Comparison of ENCODE assay signal across 8 mouse cellular contexts in the genomic region with DNA sequence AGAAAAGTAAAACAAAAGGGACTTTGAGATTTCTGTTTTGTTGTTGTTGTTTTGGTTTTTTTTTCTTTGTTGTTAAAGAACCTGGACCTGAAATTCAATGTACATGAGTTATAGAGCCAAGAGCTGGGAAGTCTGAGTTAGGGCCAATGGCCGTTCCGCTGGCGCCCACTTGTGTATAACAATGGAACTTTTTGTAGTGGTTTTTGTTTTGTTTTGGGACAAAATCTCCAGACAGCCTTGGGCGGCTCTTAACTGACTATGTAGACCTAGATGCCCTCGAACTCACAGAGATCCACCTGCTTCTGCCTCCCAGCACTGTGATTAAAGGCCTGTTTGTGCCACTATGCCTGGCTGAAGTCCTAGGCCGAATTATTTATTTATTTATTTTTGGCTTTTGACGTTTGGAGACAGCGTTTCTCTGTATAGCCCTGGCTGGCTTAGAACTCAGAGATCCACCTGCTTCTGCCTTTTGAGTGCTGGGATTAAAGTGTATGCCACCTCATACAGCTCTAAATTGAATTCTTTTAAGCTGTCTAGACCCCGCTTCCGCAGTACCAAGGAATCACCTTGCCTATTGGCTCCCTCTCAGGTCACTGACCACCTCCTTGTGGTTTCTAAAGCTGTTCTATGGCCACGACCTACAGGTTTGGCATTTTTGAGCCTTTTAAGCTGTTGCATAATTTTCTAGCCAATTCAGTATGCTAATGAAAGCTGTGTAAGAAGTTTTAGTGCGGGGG. TPM values are rescaled to one million over a fixed set of nuclear protein-coding genes. Genes with fewer than 3 reads are reported as not detected.
A peak's percentile ranks its signal among the peaks of the same experiment; 100 is the strongest.
DNase-seq lines count a peak whose midpoint lies in the region; ATAC-seq and TF ChIP-seq lines count a peak whose summit lies in the region.

No protein-coding gene starts in this region.

- H3K9ac ChIP-seq in intestine, postnatal 0 days (ENCODE audit: low read depth, low read length) = 0 out of 2 replicates have a peak overlapping the region, but pooled peaks have one; percentile 22
- H3K9ac ChIP-seq in liver, embryonic 13.5 days = peak overlapping the region; percentile 62

- peak overlapping the region; percentile 61 for H3K4me2 ChIP-seq in intestine, postnatal 0 days (replicated peaks; ENCODE audit: low read depth)
- peak overlapping the region; percentile 55 for H3K4me2 ChIP-seq in liver, embryonic 13.5 days

- H3K9me3 ChIP-seq in G1E (replicated peaks) = no peaks in the 10 kb centered on the region
- no peaks in the 10 kb centered on the region for H3K9me3 ChIP-seq in intestine, postnatal 0 days (ENCODE audit: control insufficient read depth)
- no peaks in the 10 kb centered on the region for H3K9me3 ChIP-seq in liver, embryonic 13.5 days (replicated peaks)

- peaks cover 22% of the 10 kb centered on the region for H3K36me3 ChIP-seq in G1E (replicated peaks)
- H3K36me3 ChIP-seq in intestine, postnatal 0 days (ENCODE audit: control insufficient read depth, insufficient read depth) = peaks cover 6% of the 10 kb centered on the region; the same call in 1 of the 2 replicates
- H3K36me3 ChIP-seq in liver, embryonic 13.5 days = 0 out of 2 replicates have a peak, but pooled peaks cover 1% of the 10 kb centered on the region

- WGBS in intestine, postnatal 0 days = 43% methylated on average over 12 of the region's 12 CpGs
- WGBS in liver, embryonic 13.5 days (ENCODE audit: insufficient replicate concordance) = 30% methylated on average over 12 of the region's 12 CpGs

- peaks cover 33% of the 10 kb centered on the region for H3K4me1 ChIP-seq in G1E (ENCODE audit: insufficient read depth, low read depth, low read length)
- no peaks in the 10 kb centered on the region for H3K4me1 ChIP-seq in intestine, postnatal 0 days (replicated peaks; ENCODE audit: control insufficient read depth, insufficient read depth, low read length)
- H3K4me1 ChIP-seq in liver, embryonic 13.5 days (replicated peaks) = peaks cover 26% of the 10 kb centered on the region

- H3K4me3 ChIP-seq in G1E (ENCODE audit: low read depth, low read length) = peak overlapping the region; percentile 52; the same call in 1 of the 2 replicates
- peak overlapping the region; percentile 36 for H3K4me3 ChIP-seq in intestine, postnatal 0 days (ENCODE audit: low read depth, low read length)
- H3K4me3 ChIP-seq in liver, embryonic 13.5 days (replicated peaks) = peak overlapping the region; percentile 38

- peaks cover 15% of the 10 kb centered on the region for H3K27me3 ChIP-seq in G1E (ENCODE audit: insufficient read depth, low read length)
- no peaks in the 10 kb centered on the region for H3K27me3 ChIP-seq in intestine, postnatal 0 days (replicated peaks; ENCODE audit: control insufficient read depth, insufficient read depth, low read length)
- H3K27me3 ChIP-seq in liver, embryonic 13.5 days = no peaks in the 10 kb centered on the region

- peak; percentile 93 for DNase-seq in 3T3-L1 (ENCODE audit: low read depth, low spot score)
- DNase-seq in G1E (ENCODE audit: low spot score) = peak; percentile 40
- DNase-seq in cerebellum, adult 9-11 months = peak; percentile 30
- peak; percentile 47 for DNase-seq in liver, embryonic 13.5 days
- DNase-seq in natural killer cell, adult 2 months (ENCODE audit: low spot score in 2 of 2) = peak; percentile 49 to 65
- peak; percentile 35 to 50 for DNase-seq in thymus, postnatal 36 days

- no peak; the same call in 1 of the 2 replicates for ATAC-seq in G1E (ENCODE audit: extremely low read depth, insufficient number of reproducible peaks, low FRiP score, poor library complexity, severe bottlenecking)
- peak; percentile 28; the same call in 1 of the 2 replicates for ATAC-seq in granulocyte monocyte progenitor cell, adult 5-6 weeks (replicated peaks; ENCODE audit: poor library complexity, severe bottlenecking)
- ATAC-seq in intestine, postnatal 0 days = no peak
- no peak for ATAC-seq in liver, embryonic 13.5 days (ENCODE audit: low read depth)

- TF ChIP-seq CTCF in G1E (IDR thresholded peaks at IDR 0.05; ENCODE audit: low read depth, low read length) = peak; percentile 63
- TF ChIP-seq CTCF in intestine, postnatal 0 days (IDR thresholded peaks at IDR 0.05; ENCODE audit: low read depth) = peak; percentile 76

- no peak overlapping the region for H3K27ac ChIP-seq in intestine, postnatal 0 days (ENCODE audit: low read depth, low read length)
- no peak overlapping the region for H3K27ac ChIP-seq in liver, embryonic 13.5 days

RNA-seq across cellular contexts. Expression of a gene that starts 1.7 kb away (rescaled TPM):
- total RNA-seq in G1E (2014; fragmentation: Nextera tagmentation) = 30.3 and 31.7 TPM in 2 replicates
- total RNA-seq in G1E (2017) = 30.1 and 30.9 TPM in 2 replicates
- 5.0 and 5.5 TPM in 2 replicates for polyA plus RNA-seq in G1E (2012)
- total RNA-seq in granulocyte monocyte progenitor cell, adult 5-6 weeks (2014; fragmentation: Nextera tagmentation) = 8.6 and 12.7 TPM in 2 replicates
- 17.8 and 19.6 TPM in 2 replicates for total RNA-seq in granulocyte monocyte progenitor cell, adult 5-6 weeks (2017)
- polyA plus RNA-seq in intestine, postnatal 0 days (2015; fragmentation: Nextera tagmentation; extraction: Ambion mirVana) = 2.3 and 3.2 TPM in 2 replicates
- polyA plus RNA-seq in liver, embryonic 13.5 days (2015; fragmentation: Nextera tagmentation; extraction: Ambion mirVana) = 5.0 and 7.0 TPM in 2 replicates

Comparison
In these comparisons a context has a peak if more than half of its experiments do, and no peak if none do; other contexts are left out.
1. DNase-seq: peak in every context shown above with its lines; median percentile 93 in 3T3-L1; 57 in natural killer cell, adult 2 months; 47 in liver, embryonic 13.5 days; 42 in thymus, postnatal 36 days; 40 in G1E; 30 in cerebellum, adult 9-11 months.